Mouse (Mus musculus) forebrain, embryonic 13.5 days (tissue): ENCODE measurements around the gene Ccdc47. TPM values are rescaled to one million over a fixed set of nuclear protein-coding genes. Genes with fewer than 3 reads are reported as not detected.
"Not testable (repeated sequence)": the region's sequence is repeated elsewhere in the genome, so short reads cannot be mapped to it uniquely, and the experiment has no call there.

Experiments
- ATAC-seq: fragments of 200-750 bp; cut with Nextera tagmentation; 2 replicates; pipeline ENCODE4 v1.8.0; 2017
- H3K27ac ChIP-seq: fragments of 300-500 bp; sonication (generic); 2 replicates; pipeline ENCODE4 v1.5.1; 2015; ENCODE audit warnings: inconsistent platforms, mild to moderate bottlenecking, moderate library complexity
- H3K27me3 ChIP-seq: fragments of 300-500 bp; sonication (generic); 2 replicates; pipeline ENCODE4 v1.6.1; 2015; ENCODE audit warnings: mild to moderate bottlenecking, inconsistent platforms
- H3K36me3 ChIP-seq: fragments of 300-500 bp; sonication (generic); 2 replicates; pipeline ENCODE4 v1.6.1; 2015; ENCODE audit warnings: mild to moderate bottlenecking, inconsistent platforms; ENCODE audit not compliant: poor library complexity, severe bottlenecking
- H3K4me1 ChIP-seq: fragments of 300-500 bp; sonication (generic); 2 replicates; pipeline ENCODE4 v1.6.1; 2015; ENCODE audit warnings: inconsistent platforms
- H3K4me2 ChIP-seq: fragments of 300-500 bp; sonication (generic); 2 replicates; pipeline ENCODE4 v1.6.1; 2015; ENCODE audit warnings: inconsistent platforms, mild to moderate bottlenecking, moderate library complexity
- H3K4me3 ChIP-seq: fragments of 300-500 bp; sonication (generic); 2 replicates; pipeline ENCODE4 v1.5.1; 2015; ENCODE audit warnings: mild to moderate bottlenecking, inconsistent platforms
- H3K9ac ChIP-seq: fragments of 300-500 bp; sonication (generic); 2 replicates; pipeline ENCODE4 v1.6.1; 2015; ENCODE audit warnings: mild to moderate bottlenecking, inconsistent platforms
- H3K9me3 ChIP-seq: fragments of 300-500 bp; sonication (generic); replicated peaks from 2 replicates; pipeline ENCODE4 v1.6.1; 2016; ENCODE audit warnings: inconsistent platforms
- WGBS: fragments of 180-500 bp; shearing (Covaris S2); methylation state at CpG from one replicate; pipeline ENCODE4 v1.1.7; 2015; 5-methylcytosine and 5-hydroxymethylcytosine counted together
- polyA plus RNA-seq: library from polyadenylated mRNA; unstranded; fragments of >200 nt; fragmentation: Nextera tagmentation; extraction: Ambion mirVana; gene quantifications from 2 replicates; pipeline ENCODE4 v1.2.1, GENCODE M21; 2015

The Ccdc47 gene
- polyA plus RNA-seq, 1 experiment from 2014 or later: 78.6 TPM

DNA sequence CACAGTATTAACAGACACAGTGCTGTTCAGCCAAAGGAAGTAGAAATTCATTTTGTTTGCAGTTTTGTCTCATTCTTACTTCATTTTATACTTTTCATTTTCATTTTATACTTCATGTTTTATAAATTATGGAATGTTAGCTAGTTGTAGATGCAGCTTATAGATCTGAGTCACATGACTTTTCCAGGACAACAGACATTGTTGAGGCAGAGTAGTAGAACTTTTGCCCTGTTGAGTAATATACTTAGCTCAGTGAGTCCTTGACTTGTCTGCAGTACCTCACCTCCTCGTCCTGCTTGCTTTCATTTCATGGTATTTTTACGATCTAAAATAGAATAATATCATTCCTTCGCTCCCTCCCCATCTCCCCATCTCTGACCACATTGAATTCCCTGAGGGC is 4.5 kb upstream of the Ccdc47 start:
- no peak overlapping the region for H3K27ac ChIP-seq
- H3K4me1 ChIP-seq: peaks cover 32% of the 10 kb centered on the region
- H3K9me3 ChIP-seq: no peaks in the 10 kb centered on the region
- peaks cover 18% of the 10 kb centered on the region for H3K36me3 ChIP-seq
- no peak for ATAC-seq
- 91% methylated on average over 3 of the region's 3 CpGs for WGBS
- H3K4me3 ChIP-seq: no peak overlapping the region
- no peak overlapping the region for H3K4me2 ChIP-seq
- no peaks in the 10 kb centered on the region for H3K27me3 ChIP-seq
- H3K9ac ChIP-seq: no peak overlapping the region

DNA sequence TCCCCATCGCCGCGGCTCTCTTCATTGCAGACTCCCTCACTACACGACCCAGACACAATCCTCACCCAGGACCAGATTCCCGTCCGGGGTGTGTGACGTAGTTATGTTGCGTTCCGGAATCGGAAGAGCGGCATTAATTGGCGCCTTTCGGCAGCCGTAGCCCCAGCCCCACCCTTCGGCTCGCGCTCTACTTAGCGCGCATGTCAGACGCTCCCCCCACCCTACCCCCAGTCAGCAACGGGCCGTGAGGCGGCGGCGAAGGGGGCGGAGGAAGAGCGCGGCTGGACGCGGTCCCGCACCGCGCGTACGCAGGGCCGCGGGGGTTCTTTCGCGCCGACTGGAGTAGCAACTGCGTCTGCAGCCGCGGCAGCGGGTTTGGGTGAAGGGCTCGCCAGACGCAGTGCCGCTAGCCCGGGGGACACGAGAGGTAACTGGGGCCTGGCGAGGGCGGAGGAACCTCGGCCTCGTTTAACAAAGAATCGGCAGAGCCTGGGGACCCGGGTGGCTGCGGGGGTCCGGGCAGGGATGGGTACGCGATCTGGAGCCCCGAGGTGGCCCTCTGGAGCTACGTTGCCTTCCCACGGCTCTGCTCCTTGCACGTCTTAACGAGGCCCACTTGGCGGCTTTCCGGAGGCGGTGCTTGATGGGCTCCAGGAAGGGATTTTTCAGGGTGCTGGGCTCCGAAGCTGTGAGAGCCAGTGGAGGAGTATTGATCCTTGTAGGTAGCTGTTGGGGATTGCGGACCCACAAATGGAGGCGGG is 766 bp upstream of the Ccdc47 start, which contains the start of gene Ddx42:
TSS of gene Ddx42 (plus strand) at position 197 of the 761 bp plus-strand sequence.
- Histone ChIP-seq H3K9me3 (no peaks in the 10 kb centered on the region), H3K9ac (peak within 1 kb of the TSS; percentile 96), H3K4me1 (peaks cover 41% of the 10 kb centered on the region), H3K27me3 (no peaks in the 10 kb centered on the region), H3K4me3 (peak within 1 kb of the TSS; percentile 90), H3K4me2 (peak within 1 kb of the TSS; percentile 77), H3K27ac (peak within 1 kb of the TSS; percentile 95), H3K36me3 (peaks cover 13% of the 10 kb centered on the region)
- WGBS: under 1% methylated on average over 70 of the region's 70 CpGs
- ATAC-seq: peak; percentile 96

DNA sequence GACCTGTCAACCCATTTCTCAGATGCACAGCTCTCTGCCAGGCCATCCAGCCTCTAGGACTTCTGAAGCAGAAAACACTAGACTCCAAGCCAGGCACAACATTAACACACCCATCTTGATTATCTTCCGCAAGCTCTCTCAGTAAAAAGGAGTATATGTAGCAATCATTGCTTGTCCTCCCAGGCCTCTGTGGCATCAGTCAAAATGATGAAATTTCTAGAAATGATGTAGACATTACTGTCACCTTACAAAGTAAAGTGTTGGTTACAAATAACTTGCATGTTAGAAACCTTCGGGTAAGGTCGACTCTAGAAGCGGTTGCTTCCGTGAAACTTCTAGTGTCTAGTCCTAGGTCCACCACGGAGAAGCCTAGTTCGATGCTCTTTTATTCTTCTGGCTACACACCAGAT is 689 bp downstream of the Ccdc47 start:
- H3K36me3 ChIP-seq: peaks cover 26% of the 10 kb centered on the region
- peak overlapping the region; percentile 95; the same call in 1 of the 2 replicates for H3K27ac ChIP-seq
- H3K4me1 ChIP-seq: peaks cover 37% of the 10 kb centered on the region
- H3K4me3 ChIP-seq: peak overlapping the region; percentile 90
- ATAC-seq: no peak
- H3K27me3 ChIP-seq: no peaks in the 10 kb centered on the region
- H3K9ac ChIP-seq: peak overlapping the region; percentile 96
- H3K9me3 ChIP-seq: no peaks in the 10 kb centered on the region
- 36% methylated on average over 7 of the region's 7 CpGs for WGBS
- peak overlapping the region; percentile 77 for H3K4me2 ChIP-seq

DNA sequence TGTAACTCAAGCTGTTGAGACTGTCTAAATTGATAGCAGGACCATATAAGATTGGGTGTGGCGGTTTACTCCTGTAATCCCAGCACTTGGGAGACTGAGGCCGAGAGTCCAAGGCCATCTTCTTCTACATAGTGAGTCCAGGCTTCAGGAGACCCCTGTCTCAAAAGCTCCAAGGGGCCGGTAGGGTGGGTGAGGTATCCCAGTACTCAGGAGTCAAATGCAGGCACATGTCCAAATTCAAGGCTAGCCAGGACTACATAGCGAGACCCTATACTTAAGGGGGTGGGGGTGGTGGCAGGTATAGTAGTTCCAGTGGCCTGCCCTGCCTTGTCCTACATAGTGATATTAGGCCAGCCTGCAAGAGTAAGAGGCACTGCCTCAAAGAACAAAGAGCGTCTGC is 1.3 kb downstream of the Ccdc47 start:
- Histone ChIP-seq H3K27ac (no peak overlapping the region), H3K36me3 (peaks cover 32% of the 10 kb centered on the region), H3K4me1 (peaks cover 33% of the 10 kb centered on the region), H3K4me2 (peak overlapping the region; percentile 77), H3K27me3 (no peaks in the 10 kb centered on the region), H3K9ac (peak overlapping the region; percentile 96; the same call in 1 of the 2 replicates), H3K4me3 (peak overlapping the region; percentile 90), H3K9me3 (no peaks in the 10 kb centered on the region)
- ATAC-seq: no peak
- WGBS: 92% methylated on average over 5 of the region's 5 CpGs

DNA sequence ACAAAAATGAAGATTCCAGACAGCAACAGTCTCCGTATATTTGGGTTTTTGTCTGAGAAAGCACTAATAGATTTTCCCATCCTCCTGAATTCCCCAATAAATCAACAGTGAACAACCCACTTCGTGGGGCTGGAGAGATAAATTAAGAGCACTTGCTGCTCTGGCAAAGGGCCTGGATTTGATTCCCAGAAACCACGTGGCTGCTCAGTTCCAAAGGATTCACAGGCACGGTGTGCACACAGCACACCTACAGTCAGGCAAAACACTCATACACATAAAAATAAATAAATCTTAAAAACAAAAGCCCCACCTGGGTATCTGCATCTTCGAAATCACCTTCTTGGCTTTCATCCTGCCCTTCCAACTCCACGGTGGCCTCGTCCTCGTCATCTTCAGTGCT is 3.4 kb downstream of the Ccdc47 start:
- peaks cover 15% of the 10 kb centered on the region for H3K4me1 ChIP-seq
- H3K9ac ChIP-seq: no peak overlapping the region
- H3K27ac ChIP-seq: no peak overlapping the region
- no peak for ATAC-seq
- H3K27me3 ChIP-seq: no peaks in the 10 kb centered on the region
- no peak overlapping the region for H3K4me3 ChIP-seq
- WGBS: 94% methylated on average over 8 of the region's 8 CpGs
- peaks cover 53% of the 10 kb centered on the region for H3K36me3 ChIP-seq
- no peak overlapping the region for H3K4me2 ChIP-seq
- H3K9me3 ChIP-seq: no peaks in the 10 kb centered on the region

DNA sequence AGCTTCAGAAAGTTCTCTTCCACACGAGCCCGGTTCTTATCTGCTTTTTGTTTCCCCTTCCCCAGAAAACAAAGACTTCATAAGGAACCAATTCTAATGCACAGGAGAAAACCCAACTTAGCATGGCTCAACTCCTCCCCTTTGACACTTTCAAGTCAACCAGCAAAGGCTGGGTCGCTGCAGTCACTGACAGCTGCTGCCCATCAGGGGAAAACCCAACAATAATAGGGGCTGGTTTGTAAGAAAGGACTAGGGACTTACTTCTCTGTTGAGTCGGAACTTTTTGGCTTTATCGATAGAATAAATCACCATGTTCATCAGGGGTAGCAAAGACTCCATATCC is 14.1 kb downstream of the Ccdc47 start, which contains the start of gene Strada:
TSS of gene Strada (minus strand) at position 46 of the 343 bp plus-strand sequence.
- no peak within 1 kb of the TSS for H3K4me3 ChIP-seq
- no peaks in the 10 kb centered on the region for H3K27me3 ChIP-seq
- no peak within 1 kb of the TSS for H3K9ac ChIP-seq
- H3K27ac ChIP-seq: no peak within 1 kb of the TSS
- no peak for ATAC-seq
- no peaks in the 10 kb centered on the region for H3K4me1 ChIP-seq
- no peak within 1 kb of the TSS for H3K4me2 ChIP-seq
- H3K9me3 ChIP-seq: no peaks in the 10 kb centered on the region
- WGBS: 85% methylated on average over 5 of the region's 5 CpGs
- peaks cover 85% of the 10 kb centered on the region for H3K36me3 ChIP-seq

DNA sequence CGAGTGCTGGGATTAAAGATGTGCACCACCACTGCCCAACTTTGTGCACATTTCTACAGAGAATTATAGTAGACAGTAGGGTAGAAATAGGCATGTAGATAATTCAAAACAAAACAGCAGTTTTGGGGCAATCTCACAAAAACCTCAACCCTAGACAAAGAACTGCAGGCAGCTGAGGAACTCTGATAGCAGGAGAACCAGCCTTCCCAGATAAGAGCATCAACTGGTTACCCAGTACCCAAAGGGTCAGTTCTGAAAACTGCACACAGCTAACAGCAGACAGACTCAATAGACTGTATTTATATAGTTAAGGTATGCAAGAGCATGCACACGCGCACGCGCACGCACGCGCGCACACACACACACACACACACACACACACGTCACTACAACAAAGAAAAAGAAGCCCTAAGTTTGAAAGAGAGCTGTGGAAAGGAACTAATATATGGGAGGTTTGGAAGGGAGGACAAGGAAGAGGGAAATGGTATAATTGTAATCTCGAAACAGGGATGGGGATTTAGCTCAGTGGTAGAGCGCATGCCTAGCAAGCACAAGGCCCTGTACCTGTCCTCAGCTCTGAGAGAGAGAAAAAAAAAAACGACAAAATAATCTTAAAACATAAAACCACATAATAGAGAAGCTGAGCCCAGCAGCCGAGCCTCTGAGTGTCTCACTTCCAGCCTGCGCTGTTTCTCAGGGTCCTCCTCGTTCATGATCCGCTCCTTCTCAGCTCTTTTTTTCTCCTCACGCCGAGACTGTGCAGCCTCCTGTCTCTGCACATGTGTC is 14.6 kb downstream of the Ccdc47 start:
- Histone ChIP-seq H3K27ac (no peak overlapping the region), H3K27me3 (no peaks in the 10 kb centered on the region), H3K4me2 (no peak overlapping the region), H3K4me1 (no peaks in the 10 kb centered on the region), H3K36me3 (peaks cover 85% of the 10 kb centered on the region), H3K4me3 (no peak overlapping the region), H3K9me3 (no peaks in the 10 kb centered on the region), H3K9ac (no peak overlapping the region)
- WGBS: 95% methylated on average over 19 of the region's 19 CpGs
- ATAC-seq: no peak

DNA sequence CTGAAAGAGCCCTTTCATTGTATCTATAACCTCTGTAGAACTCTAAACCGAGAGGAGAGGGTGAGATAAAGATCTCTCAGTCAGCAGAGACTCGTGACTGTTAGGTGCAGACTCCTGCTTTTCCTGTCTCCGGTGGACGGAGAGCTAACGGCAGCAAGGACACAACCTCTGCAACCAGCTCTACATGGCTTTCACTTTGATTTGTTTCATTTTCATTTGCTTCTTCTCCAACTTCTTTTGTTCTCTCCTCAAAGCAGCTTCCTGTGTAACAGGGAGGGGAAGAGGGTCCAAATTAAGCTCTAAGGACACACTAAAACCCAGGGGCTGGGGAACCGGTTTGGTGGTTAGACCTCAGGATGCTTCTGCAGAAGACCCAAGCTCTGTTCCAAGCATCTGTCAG is 15.4 kb downstream of the Ccdc47 start:
- H3K27me3 ChIP-seq: no peaks in the 10 kb centered on the region
- H3K27ac ChIP-seq: no peak overlapping the region
- H3K4me3 ChIP-seq: no peak overlapping the region
- H3K9me3 ChIP-seq: no peaks in the 10 kb centered on the region
- ATAC-seq: no peak
- peaks cover 81% of the 10 kb centered on the region for H3K36me3 ChIP-seq
- H3K4me2 ChIP-seq: no peak overlapping the region
- no peak overlapping the region for H3K9ac ChIP-seq
- no peaks in the 10 kb centered on the region for H3K4me1 ChIP-seq
- WGBS: 93% methylated on average over 6 of the region's 6 CpGs

DNA sequence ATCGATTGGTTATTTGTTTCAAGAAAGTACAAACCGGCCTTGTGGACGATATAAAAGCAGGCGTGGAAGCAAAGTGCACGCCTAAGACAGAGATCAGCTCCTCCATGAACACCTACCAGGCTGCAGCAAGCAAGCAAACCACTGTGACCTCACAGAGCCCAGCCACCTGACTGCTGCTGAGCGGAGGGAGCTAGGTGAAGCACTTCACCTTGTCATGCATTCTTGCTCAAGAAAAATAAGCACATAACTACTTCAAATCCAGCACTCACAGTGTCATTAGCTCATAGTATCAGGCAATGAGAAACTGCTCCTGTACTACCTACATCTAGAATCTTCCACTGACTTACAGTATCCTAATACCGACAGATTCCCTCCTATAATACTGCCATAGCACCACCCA is 16.1 kb downstream of the Ccdc47 start:
- peaks cover 73% of the 10 kb centered on the region for H3K36me3 ChIP-seq
- WGBS: 97% methylated on average over 7 of the region's 7 CpGs

DNA sequence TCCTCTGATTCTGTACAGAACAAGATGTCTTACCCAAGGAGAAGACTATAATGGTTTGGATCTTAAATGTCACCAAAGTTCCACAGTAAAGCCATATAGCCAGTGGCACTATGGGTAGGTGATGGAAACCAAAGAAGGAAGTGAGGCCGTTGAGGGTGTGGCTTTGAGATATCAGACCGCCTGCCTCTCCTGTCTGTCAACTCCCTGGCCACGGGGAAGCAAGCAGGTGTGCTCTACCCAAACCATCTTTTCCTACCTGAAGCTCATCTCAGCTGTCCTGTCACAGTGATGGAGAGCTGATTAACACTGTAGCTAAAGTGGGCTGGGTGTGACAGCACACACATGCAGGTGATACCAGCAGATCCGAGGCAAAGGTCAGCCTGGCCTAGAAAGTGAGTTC is 17.9 kb downstream of the Ccdc47 start:
- no peak for ATAC-seq
- Histone ChIP-seq H3K4me3 (no peak overlapping the region), H3K9me3 (no peaks in the 10 kb centered on the region), H3K36me3 (peaks cover 57% of the 10 kb centered on the region), H3K27ac (no peak overlapping the region), H3K27me3 (no peaks in the 10 kb centered on the region), H3K4me2 (no peak overlapping the region), H3K4me1 (peaks cover 4% of the 10 kb centered on the region; the same call in 1 of the 2 replicates), H3K9ac (no peak overlapping the region)
- WGBS: 97% methylated on average over 4 of the region's 4 CpGs

More for the DNA sequence above, 16.1 kb downstream of the Ccdc47 start:
- H3K4me3 ChIP-seq, H3K27ac ChIP-seq, H3K9me3 ChIP-seq, H3K4me1 ChIP-seq, H3K27me3 ChIP-seq, H3K4me2 ChIP-seq, ATAC-seq, H3K9ac ChIP-seq: not testable (repeated sequence)

DNA sequence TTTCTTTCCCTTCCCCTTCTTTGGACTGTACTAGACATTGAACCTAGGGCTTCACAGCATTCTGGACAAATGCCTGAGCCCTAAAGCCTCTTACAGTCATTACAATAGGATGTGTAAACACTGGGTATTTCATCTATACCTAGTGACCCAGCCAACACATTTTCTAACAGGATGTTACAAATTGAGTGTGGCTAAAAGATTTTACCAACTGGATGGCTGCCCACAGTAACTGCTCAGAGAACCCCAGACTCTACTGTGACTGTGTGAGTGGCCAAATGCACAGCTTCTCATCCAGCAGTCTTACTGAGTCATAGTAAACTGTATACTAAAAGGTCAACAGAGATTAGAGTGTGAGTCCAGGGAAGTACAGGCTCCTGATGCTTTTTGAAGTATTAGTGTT is 20.8 kb downstream of the Ccdc47 start:
- H3K4me2 ChIP-seq: no peak overlapping the region
- H3K27ac ChIP-seq: no peak overlapping the region
- H3K27me3 ChIP-seq: no peaks in the 10 kb centered on the region
- no peak overlapping the region for H3K9ac ChIP-seq
- no peak overlapping the region for H3K4me3 ChIP-seq
- H3K36me3 ChIP-seq: peaks cover 30% of the 10 kb centered on the region
- no peak for ATAC-seq
- no peaks in the 10 kb centered on the region for H3K9me3 ChIP-seq
- H3K4me1 ChIP-seq: peaks cover 16% of the 10 kb centered on the region

DNA sequence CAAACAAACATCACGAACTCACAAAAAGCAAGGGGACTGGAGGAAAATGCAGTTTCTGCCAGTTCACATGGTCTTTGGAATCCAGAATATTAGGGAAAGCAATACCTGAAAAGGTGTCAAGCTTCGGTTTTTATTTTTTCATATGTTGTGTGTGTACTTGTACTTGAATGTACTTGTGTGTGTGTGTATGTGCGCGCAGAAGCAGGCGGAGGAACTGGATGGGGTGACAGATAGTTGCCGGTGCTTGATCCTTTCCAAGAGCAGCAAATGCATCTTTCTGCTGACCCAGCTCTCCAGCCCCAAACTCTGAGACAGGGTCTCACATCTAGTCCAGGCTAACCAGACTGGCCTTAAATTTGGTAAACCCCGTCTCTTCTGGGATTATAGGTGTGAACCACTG is 21.3 kb downstream of the Ccdc47 start:
- ATAC-seq: no peak
- no peaks in the 10 kb centered on the region for H3K9me3 ChIP-seq
- no peaks in the 10 kb centered on the region for H3K27me3 ChIP-seq
- no peak overlapping the region for H3K4me3 ChIP-seq
- WGBS: 96% methylated on average over 7 of the region's 7 CpGs
- H3K4me2 ChIP-seq: no peak overlapping the region
- peaks cover 16% of the 10 kb centered on the region for H3K4me1 ChIP-seq
- no peak overlapping the region for H3K9ac ChIP-seq
- H3K27ac ChIP-seq: no peak overlapping the region
- H3K36me3 ChIP-seq: peaks cover 25% of the 10 kb centered on the region
